Mouse (Mus musculus) adrenal gland, adult 10 weeks (tissue): ENCODE data around the gene Fig4. TPM values are rescaled to one million over a fixed set of nuclear protein-coding genes. Genes with fewer than 3 reads are reported as not detected.

Source experiments
- polyA plus RNA-seq: library from polyadenylated mRNA; stranded (reverse); fragments of 350-450 nt; fragmentation: Illumina TruSeq; extraction: RNeasy Lipid Tissue Mini Kit (QIAGEN cat#74804); gene quantifications from one replicate; pipeline ENCODE4 v1.2.3, GENCODE M21; 2014; ENCODE audit warnings: low read depth, low replicate concordance

The Fig4 gene
- polyA plus RNA-seq, result 26.7 TPM

DNA sequence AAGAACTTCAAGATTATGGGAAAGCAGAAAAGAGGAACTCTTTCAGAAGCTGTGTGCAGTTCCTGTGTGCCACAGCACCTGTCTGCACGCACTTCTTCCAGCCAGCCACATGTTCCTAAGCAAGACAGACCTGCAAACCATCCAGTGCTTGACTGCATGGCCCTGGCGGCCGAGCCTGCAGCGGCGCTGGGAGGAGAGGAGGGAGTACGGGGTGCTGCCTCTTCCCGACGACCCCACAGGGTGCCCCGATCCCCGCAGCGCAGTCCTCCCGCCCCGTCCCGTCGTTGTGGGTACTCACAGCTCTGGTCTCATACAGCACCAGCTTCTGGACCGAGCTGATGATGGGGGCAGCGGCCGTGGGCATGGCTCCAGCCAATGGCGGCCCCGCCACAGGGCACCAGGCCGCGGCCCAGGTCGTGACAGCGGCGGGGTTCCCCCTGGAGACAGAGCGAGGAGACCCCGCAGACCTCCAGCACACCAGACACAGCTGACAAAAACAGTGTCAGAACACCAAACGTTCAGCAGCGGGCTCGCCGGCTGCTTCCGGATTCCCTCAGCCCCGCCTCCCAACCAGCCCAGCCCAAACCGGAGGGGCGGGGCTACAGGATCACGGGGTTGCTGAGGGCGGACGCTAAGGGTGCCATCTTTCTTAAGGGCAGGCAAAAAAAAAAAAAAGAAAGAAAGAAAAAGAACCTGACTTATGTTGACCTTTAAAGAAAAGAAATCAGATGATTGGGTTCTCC lies at the start of gene Fig4:
Gene Fig4 (minus strand): TSS at position 572 of the 743 bp plus-strand sequence.

GRCm38 (mm10) chr10:41303639-41304444 lies 782 bp upstream of the Fig4 start, which contains the start of gene Ak9:
Ak9 (plus strand) TSS chr10:41303980.

Other genes with a start within 250 kb of the Fig4 start
- gene Gpr6, start 231.0 kb downstream of the Fig4 start, polyA plus RNA-seq, result not detected
- not detected for gene Ak9, start 720 bp upstream of the Fig4 start, polyA plus RNA-seq
- 8.3 TPM for gene Zbtb24, start 147.1 kb upstream of the Fig4 start, polyA plus RNA-seq
- not detected for gene Mical1, start 173.1 kb upstream of the Fig4 start, polyA plus RNA-seq
- gene Smpd2, start 187.1 kb upstream of the Fig4 start, polyA plus RNA-seq, result 3.0 TPM
- 2.1 TPM for gene Ppil6, start 187.2 kb upstream of the Fig4 start, polyA plus RNA-seq
- gene Cd164, start 216.2 kb upstream of the Fig4 start, polyA plus RNA-seq, result 786 TPM